Mouse (Mus musculus) lung, embryonic 16.5 days (tissue): Measurements from ENCODE around the gene Gm12216. TPM values are rescaled to one million over a fixed set of nuclear protein-coding genes. Genes with fewer than 3 reads are reported as not detected.
"Not testable (repeated sequence)": the region's sequence is repeated elsewhere in the genome, so short reads cannot be mapped to it uniquely, and the experiment has no call there.

Experiments
- ATAC-seq: fragments of 200-750 bp; cut with Nextera tagmentation; 2 replicates; pipeline ENCODE4 v1.8.0; 2017; ENCODE audit warnings: low read depth, mild to moderate bottlenecking, moderate library complexity
- H3K27ac ChIP-seq: fragments of 300-500 bp; sonication (generic); 2 replicates; pipeline ENCODE4 v1.5.1; 2014; ENCODE audit warnings: mild to moderate bottlenecking, control low read depth, low read length
- H3K27me3 ChIP-seq: fragments of 300-500 bp; sonication (generic); 2 replicates; pipeline ENCODE4 v1.6.1; 2014; ENCODE audit warnings: low read depth, low read length, mixed read lengths; ENCODE audit not compliant: control insufficient read depth, insufficient read depth
- H3K36me3 ChIP-seq: fragments of 300-500 bp; sonication (generic); 2 replicates; pipeline ENCODE4 v1.6.1; 2014; ENCODE audit warnings: low read length; ENCODE audit not compliant: control insufficient read depth, insufficient read depth
- H3K4me1 ChIP-seq: fragments of 300-500 bp; sonication (generic); replicated peaks from 2 replicates; pipeline ENCODE4 v1.6.1; 2014; ENCODE audit warnings: low read length, mixed read lengths; ENCODE audit not compliant: control insufficient read depth, insufficient read depth
- H3K4me2 ChIP-seq: fragments of 300-500 bp; sonication (generic); 2 replicates; pipeline ENCODE4 v1.6.1; 2014; ENCODE audit warnings: low read depth, low read length, control low read depth
- H3K4me3 ChIP-seq: fragments of 300-500 bp; sonication (generic); 2 replicates; pipeline ENCODE4 v1.5.1; 2014; ENCODE audit warnings: mild to moderate bottlenecking, low read length, control low read depth
- H3K9ac ChIP-seq: fragments of 300-500 bp; sonication (generic); 2 replicates; pipeline ENCODE4 v1.6.1; 2014; ENCODE audit warnings: low read length, control low read depth
- H3K9me3 ChIP-seq: fragments of 300-500 bp; sonication (generic); 2 replicates; pipeline ENCODE4 v1.6.1; 2016; ENCODE audit warnings: low read length; ENCODE audit not compliant: control insufficient read depth
- WGBS: fragments of 180-500 bp; shearing (Covaris S2); extraction: QIAGEN DNeasy Blood & Tissue Kit; methylation state at CpG from one replicate; pipeline ENCODE4 v1.1.7; 2014; 5-methylcytosine and 5-hydroxymethylcytosine counted together
- polyA plus RNA-seq: library from polyadenylated mRNA; unstranded; fragments of >200 nt; fragmentation: Nextera tagmentation; extraction: Ambion mirVana; gene quantifications from 2 replicates; pipeline ENCODE4 v1.2.1, GENCODE M21; 2015

Gm12216 gene
- polyA plus RNA-seq, 1 experiment from 2014 or later: 1.8 TPM

DNA sequence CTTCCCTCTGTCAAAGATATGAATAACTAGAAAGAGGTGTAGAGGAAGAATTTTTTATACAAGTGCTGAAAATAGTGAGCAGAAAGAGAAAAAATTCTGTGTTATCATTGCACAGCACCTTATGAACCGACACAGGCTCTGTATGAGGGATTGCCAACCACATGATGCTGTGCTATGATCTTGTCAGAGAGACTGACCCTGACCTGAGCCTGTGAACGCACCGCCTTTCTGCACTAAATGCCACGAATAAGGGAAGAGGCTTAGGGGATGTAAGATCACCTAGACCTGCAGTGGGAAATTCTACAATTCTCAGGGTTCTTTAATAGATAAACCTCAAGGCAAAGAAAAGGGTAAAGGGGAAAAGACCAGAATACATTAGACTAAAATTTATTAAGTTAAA lies 17.4 kb upstream of the Gm12216 start:
- WGBS: 71% methylated on average over 4 of the region's 4 CpGs

DNA sequence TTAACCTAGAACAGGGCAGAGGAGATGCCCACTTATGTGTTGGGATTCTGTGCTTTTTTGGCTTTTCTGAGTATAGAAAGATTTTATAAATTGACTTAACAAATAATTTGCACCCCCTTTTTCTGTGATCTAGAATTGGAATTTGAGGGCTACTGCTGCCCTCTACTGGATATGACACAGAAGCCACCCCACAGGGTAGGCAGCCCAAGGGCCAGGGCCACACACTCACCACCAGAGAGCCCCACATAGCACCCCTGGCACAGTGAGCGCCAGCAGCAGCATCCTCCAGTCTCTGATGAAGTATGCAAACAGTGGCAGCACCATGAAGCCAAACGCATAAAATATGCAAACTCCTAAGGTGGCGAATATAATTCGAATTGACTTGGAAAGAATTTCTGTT lies 15.7 kb upstream of the Gm12216 start:
- Histone ChIP-seq H3K36me3 (no peaks in the 10 kb centered on the region), H3K9me3 (no peaks in the 10 kb centered on the region), H3K9ac (no peak overlapping the region), H3K4me1 (no peaks in the 10 kb centered on the region), H3K4me2 (no peak overlapping the region), H3K4me3 (no peak overlapping the region), H3K27me3 (no peaks in the 10 kb centered on the region), H3K27ac (no peak overlapping the region)
- ATAC-seq: no peak
- WGBS: 69% methylated on average over 4 of the region's 4 CpGs

More for the DNA sequence above, 17.4 kb upstream of the Gm12216 start:
- no peaks in the 10 kb centered on the region for H3K36me3 ChIP-seq
- no peak for ATAC-seq
- H3K4me3 ChIP-seq: no peak overlapping the region
- no peaks in the 10 kb centered on the region for H3K4me1 ChIP-seq
- no peak overlapping the region for H3K9ac ChIP-seq
- H3K27ac ChIP-seq: no peak overlapping the region
- H3K9me3 ChIP-seq: no peaks in the 10 kb centered on the region
- no peak overlapping the region for H3K4me2 ChIP-seq
- no peaks in the 10 kb centered on the region for H3K27me3 ChIP-seq

DNA sequence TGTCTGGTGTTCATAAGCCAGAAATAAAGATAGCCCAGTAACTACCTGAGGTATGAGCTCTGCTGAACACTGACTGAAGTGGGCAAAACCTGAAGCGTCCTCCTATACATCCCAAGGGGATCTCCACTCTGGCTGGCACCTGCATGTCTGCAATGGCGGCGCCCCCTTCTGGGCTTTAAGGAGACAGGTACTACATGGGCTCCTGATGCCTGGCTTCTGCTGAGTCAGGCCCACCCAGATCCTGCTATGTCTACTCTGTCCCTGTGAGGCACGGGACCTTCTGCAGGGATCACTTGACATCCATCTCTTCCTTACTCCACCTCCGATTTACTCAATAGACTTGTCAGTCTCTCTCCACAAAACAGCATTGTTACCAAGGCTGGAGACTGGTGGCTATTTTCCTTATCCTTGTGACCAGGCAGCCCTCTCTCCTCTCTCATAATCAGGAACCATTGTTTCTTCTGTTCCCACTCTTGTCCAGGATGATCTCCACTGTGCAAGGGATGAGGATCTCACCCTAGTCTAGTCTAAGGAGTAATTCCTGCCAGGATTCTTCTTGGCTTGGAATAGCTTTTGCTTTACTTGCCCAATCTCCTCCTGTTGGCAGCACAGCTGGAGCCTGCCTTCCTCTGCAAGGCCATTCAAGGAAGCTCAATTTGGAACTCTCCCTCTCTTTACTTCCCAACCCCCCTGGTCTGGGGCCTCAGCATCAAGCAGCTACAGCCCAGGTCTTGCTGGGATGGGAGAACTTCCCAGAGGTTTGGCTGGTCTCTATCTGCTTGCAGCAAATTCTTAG lies 15.1 kb upstream of the Gm12216 start:
- WGBS: 67% methylated on average over 5 of the region's 5 CpGs
- not testable (repeated sequence) for H3K9me3 ChIP-seq, ATAC-seq

DNA sequence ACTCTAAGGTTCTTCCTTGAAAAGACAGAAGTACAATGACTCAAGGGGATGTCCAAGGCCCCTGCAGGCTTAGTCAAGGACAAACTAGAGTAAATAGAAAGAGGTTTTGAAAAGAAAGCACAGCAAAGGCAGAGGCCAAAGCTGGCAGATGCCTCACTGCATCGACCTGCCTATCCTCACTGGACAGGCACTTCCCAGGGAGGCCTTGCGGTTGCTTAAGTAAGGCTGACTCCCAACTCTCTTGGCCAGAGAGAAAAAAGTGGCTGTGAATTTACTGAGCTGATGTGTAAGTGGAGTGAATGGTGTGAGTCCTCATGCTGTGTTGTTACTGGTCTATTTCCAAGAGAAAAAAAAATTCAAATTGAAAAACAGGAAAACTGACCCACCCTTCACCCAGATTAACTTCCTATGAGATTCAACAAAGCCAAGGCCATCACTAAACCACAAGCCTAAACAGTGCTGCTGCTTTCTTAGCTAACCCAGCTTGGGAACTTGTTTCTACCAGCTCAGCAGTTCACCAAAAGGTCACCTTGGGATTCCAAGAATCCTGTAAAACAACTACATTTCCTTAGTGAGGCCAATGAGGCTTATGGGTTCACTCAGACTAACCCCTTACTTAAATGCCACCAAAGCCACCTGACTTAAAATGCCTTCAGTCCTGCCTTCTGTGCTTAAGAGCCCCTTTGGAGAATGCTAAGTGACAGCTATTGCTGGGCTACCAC lies 12.9 kb upstream of the Gm12216 start:
- no peak for ATAC-seq
- H3K4me2 ChIP-seq: no peak overlapping the region
- H3K9ac ChIP-seq: no peak overlapping the region
- no peaks in the 10 kb centered on the region for H3K27me3 ChIP-seq
- H3K4me3 ChIP-seq: no peak overlapping the region
- no peaks in the 10 kb centered on the region for H3K9me3 ChIP-seq
- no peak overlapping the region for H3K27ac ChIP-seq
- no peaks in the 10 kb centered on the region for H3K4me1 ChIP-seq
- WGBS: 84% methylated on average over 2 of the region's 2 CpGs
- no peaks in the 10 kb centered on the region for H3K36me3 ChIP-seq

More for the DNA sequence above, 15.1 kb upstream of the Gm12216 start:
- H3K27me3 ChIP-seq, H3K27ac ChIP-seq, H3K36me3 ChIP-seq, H3K4me1 ChIP-seq, H3K4me2 ChIP-seq, H3K4me3 ChIP-seq, H3K9ac ChIP-seq: not testable (repeated sequence)

DNA sequence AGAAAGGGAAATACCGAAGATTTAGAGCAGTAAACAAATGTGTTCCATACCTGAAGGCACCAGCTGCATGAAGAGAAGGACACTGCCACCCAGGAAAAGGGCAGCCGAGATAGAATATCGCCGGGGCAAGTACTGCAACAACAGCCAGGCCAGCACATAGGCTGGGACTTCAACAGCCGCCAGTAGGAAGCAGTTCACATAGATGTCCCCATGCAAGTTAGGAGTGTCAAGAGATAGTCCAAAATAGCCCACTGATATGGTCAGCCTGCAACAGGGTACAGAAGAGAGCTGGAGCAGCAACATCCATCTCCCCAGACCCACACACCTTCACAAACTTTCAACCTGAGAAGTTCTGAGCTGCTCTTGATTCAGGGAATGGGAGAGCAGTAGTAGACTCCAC lies 10.1 kb upstream of the Gm12216 start:
- no peaks in the 10 kb centered on the region for H3K27me3 ChIP-seq
- H3K9me3 ChIP-seq: no peaks in the 10 kb centered on the region
- no peak overlapping the region for H3K4me3 ChIP-seq
- ATAC-seq: no peak
- no peaks in the 10 kb centered on the region for H3K36me3 ChIP-seq
- WGBS: 88% methylated on average over 5 of the region's 5 CpGs
- H3K4me1 ChIP-seq: no peaks in the 10 kb centered on the region
- no peak overlapping the region for H3K4me2 ChIP-seq
- no peak overlapping the region for H3K9ac ChIP-seq
- no peak overlapping the region for H3K27ac ChIP-seq

DNA sequence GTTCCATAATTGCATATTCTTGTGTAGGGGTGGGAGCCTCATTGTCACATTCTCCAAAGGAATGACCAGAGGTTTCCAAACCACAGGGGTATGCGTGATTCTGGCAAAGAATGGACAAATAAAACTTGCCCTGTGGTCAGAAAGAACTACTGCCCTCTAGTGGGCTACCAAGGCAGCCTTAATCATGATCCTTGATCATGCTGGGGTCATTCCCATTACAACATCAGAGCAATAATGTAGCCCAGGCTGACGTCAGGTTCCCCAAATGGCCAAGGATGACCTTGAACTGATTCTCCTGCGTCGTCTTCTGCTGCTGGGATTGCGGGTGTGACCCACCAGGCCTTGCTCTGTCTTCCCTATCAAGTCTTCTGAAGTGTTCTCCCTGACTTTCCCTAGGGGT lies 9.3 kb upstream of the Gm12216 start:
- 48% methylated on average over 5 of the region's 5 CpGs for WGBS
- not testable (repeated sequence) for ATAC-seq, H3K27ac ChIP-seq, H3K4me3 ChIP-seq, H3K9me3 ChIP-seq, H3K36me3 ChIP-seq, H3K27me3 ChIP-seq, H3K4me2 ChIP-seq, H3K4me1 ChIP-seq, H3K9ac ChIP-seq

DNA sequence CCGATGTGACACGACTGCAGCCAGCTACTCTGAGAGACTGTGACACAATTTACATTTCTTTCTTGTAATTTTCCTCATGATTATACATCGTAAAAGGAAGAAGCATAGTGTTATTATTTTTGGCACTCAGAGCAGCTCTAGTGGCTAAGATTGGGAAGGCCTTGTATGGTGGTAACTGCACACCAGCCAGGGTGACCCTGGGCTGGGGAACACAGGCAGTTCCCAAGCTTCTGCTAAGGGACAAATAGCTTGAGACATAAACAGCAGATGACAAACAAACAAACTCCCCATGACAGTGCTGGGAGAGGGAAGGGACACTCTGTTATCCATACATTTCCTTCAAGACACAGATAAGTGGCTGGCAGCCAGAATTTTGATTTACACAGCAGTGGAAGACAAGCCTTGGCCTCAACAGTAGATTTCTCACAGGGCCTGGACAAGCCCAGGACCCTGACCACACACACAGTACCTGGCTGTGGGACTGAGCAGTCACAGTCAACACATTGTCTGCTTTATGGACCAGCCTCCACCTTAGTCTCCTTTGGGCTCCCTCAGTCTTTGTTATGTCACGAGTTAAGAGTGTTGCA lies 5.8 kb upstream of the Gm12216 start:
- H3K36me3 ChIP-seq, H3K9ac ChIP-seq, H3K9me3 ChIP-seq, H3K27me3 ChIP-seq, H3K4me3 ChIP-seq, H3K4me1 ChIP-seq, H3K4me2 ChIP-seq: not testable (repeated sequence)
- peak overlapping the region; percentile 36; the same call in 1 of the 2 replicates for H3K27ac ChIP-seq
- peak; percentile 84 for ATAC-seq
- 68% methylated on average over 1 of the region's 4 CpGs for WGBS

DNA sequence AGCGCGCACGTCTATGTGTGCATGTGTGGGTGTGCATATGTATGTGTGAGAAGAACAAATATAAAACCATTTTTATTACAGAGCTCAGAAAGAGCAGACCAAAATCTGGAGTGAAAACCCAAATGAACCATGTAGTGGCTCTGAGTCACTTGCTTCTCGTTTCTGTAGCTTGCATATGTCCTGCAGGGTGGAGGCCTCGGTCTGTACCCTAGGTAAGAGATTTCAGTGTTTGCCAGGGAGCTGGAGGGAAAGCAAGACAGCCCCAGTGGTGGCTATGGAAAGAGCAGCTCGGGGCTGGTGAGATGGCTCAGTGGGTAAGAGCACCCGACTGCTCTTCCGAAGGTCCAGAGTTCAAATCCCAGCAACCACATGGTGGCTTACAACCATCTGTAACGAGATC lies 1.9 kb upstream of the Gm12216 start:
- H3K27ac ChIP-seq, ATAC-seq: not testable (repeated sequence)

DNA sequence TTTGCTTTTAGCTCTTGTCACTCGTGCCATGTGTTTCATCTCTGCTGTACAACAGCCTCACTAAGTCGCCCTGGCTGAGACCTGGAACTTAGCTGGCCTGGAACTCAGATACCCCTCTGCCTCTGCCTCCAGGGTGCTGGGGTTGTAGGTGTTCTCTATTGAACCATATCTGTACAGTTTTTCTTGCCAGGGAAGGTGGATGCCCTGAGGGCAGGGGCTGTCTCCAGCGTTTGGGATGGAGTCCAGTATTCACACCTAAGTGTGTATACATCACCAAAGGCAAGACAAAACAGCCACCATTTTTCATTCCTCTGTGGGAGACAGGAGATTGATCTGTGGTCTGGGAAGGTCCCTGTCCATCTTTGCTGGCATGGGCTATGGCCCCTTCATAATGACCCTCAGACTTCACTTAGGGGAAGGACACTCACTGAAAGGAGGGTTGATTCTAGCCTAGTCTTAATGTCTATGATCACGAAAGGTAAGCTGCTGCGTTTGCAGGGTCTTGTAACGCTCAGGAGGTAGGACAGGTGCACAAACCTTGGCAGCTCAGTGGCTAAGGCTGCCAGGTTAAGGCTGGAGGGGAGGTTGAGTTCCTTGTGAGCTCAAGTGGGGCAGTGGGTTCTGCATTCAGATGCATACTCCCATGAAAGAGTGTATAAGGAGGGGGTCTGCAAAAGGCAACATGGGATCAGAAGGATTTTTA lies 847 bp downstream of the Gm12216 start:
- H3K4me2 ChIP-seq: peak overlapping the region; percentile 77
- H3K4me1 ChIP-seq: peaks cover 10% of the 10 kb centered on the region
- no peaks in the 10 kb centered on the region for H3K27me3 ChIP-seq
- H3K36me3 ChIP-seq: no peaks in the 10 kb centered on the region
- H3K27ac ChIP-seq: no peak overlapping the region
- H3K9ac ChIP-seq: peak overlapping the region; percentile 78; the same call in 1 of the 2 replicates
- 0 out of 2 replicates have a peak, but pooled peaks have one; percentile 9 for ATAC-seq
- 73% methylated on average over 6 of the region's 6 CpGs for WGBS
- H3K4me3 ChIP-seq: peak overlapping the region; percentile 70; the same call in 1 of the 2 replicates
- no peaks in the 10 kb centered on the region for H3K9me3 ChIP-seq

More for the DNA sequence above, 1.9 kb upstream of the Gm12216 start:
- not testable (repeated sequence) for H3K4me1 ChIP-seq, H3K27me3 ChIP-seq, H3K9ac ChIP-seq, H3K4me2 ChIP-seq, H3K36me3 ChIP-seq, H3K9me3 ChIP-seq, H3K4me3 ChIP-seq
- WGBS: 76% methylated on average over 8 of the region's 9 CpGs
